Mouse (Mus musculus) ovary, adult 10 weeks (tissue): Measurements from ENCODE around the gene Grk3. TPM values are rescaled to one million over a fixed set of nuclear protein-coding genes. Genes with fewer than 3 reads are reported as not detected.

Experiments used
- polyA plus RNA-seq: library from polyadenylated mRNA; stranded (reverse); fragments of 350-450 nt; fragmentation: Illumina TruSeq; extraction: RNeasy Lipid Tissue Mini Kit (QIAGEN cat#74804); gene quantifications from one replicate; pipeline ENCODE4 v1.2.3, GENCODE M21; 2014

Grk3 gene
- polyA plus RNA-seq: 6.4 TPM

DNA sequence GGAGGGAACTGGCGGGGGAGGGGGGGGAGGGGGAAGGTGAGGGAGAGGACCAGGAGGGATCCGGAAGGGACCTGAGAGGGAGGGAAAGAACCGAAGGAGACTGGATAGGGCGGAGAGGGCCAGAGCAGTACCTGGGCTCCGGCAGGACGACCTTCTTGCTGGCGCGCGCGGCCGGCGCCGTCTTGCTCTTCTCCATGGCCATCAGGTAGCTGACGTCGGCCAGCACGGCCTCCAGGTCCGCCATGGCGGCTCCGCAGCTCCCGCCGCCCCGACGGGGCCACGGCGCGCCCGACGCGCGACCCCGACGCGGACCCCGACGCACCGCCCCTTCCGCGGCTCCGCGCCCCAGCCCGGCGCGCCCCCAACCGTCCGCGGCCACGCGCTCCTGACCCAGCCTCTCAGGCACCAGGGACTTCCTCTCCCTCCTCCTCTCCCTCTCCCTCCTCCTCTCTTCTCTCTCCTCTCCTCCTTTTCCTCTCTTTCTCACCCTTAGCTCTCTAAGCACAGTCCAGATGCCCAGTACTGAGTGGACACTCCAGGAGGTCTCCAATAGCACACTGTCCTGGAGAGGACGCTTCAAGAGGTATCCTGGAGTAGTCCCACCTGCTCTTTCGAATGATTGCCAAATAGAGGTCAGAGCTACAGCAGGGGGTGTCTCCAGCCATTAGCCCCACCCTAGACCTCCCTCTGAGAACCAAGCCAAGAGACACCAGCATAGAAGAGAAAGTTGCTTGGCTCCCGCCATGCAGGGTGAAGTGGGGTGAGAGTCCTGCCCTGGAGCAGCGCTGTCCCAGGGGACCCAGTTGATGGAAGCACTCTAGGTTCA lies at the start of gene Grk3:
Gene Grk3, minus strand, starts transcription at position 556 of the 826 bp plus-strand sequence.

DNA sequence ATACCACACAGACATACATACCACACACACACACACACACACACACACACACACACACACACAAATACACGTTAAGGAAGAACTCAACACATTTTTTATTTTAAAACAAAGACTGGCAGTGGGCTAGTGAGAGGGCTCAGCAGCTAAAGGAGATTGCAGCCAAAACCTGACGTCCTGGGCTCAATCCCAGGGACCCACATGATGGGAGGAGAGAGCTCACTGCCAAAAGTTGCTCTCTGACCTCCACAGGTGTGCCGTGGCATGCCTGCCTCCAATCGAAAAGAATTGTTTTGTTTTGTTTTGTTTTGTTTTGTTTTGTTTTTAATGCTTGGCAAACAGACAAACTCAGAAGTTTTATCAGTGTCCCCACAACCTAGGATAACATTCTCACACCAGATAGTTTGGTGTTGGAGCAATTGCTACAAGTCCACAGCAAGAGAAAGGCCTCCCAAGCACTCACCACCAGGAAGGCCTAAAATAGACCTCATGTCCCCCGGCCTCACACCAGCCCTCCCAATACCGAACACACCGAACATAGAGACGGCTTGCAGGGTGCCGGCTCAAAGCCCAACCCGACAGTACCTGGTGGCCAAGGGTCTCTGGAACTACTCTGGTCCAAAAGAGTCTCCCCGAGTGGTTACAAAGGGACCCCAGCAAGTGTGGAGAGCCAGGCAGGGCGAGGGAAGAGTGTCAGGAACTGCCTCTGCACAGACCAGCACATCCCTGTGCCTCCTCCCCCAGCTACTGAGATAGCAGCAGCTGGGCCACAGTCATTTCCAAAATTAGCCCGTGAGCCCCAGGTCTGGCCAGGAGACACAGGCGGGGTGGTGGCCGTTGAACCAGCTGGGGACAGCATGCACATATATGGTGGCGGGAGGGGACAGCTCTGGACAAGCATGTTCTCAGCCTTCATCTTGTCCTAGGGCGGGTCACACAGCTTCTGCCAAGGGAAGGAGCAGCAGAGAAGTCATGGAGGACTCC lies 119.6 kb downstream of the Grk3 start, which contains the start of gene Myo18b:
Gene Myo18b, minus strand, starts transcription at position 689 of the 981 bp plus-strand sequence.

Other genes with a start within 250 kb of the Grk3 start
- gene Myo18b, start 119.4 kb downstream of the Grk3 start, polyA plus RNA-seq: not detected
- gene Crybb2, start 54.3 kb upstream of the Grk3 start, polyA plus RNA-seq: not detected
- not detected for gene Crybb3, start 65.8 kb upstream of the Grk3 start, polyA plus RNA-seq
- 4.9 TPM for gene 2900026A02Rik, start 205.4 kb upstream of the Grk3 start, polyA plus RNA-seq
- gene Tmem211, start 211.1 kb upstream of the Grk3 start, polyA plus RNA-seq: not detected